9 mouse cellular contexts compared by ENCODE assay signal in genomic region chr11:70540928-70541327, GRCm38 (mm10). TPM values are rescaled to one million over a fixed set of nuclear protein-coding genes. Genes with fewer than 3 reads are reported as not detected.
DNase-seq lines count a peak whose midpoint lies in the region; ATAC-seq and TF ChIP-seq lines count a peak whose summit lies in the region.
"Had no signal": no experiment of that assay in that cellular context is flagged by ENCODE, and none has a peak within 500 bp of the region (broad histone marks: within the 10 kb centered on the region; RNA-seq: fewer than 3 reads in every experiment).

No protein-coding gene starts in this region.

- TF ChIP-seq EP300 in stomach, postnatal 0 days (optimal IDR thresholded peaks at IDR 0.05), result no peak

- TF ChIP-seq CTCF in forebrain, postnatal 0 days (IDR thresholded peaks at IDR 0.05; ENCODE audit: low read depth), result no peak
- no peak for TF ChIP-seq CTCF in stomach, postnatal 0 days (IDR thresholded peaks at IDR 0.05; ENCODE audit: low read depth)

- H3K9me3 ChIP-seq in megakaryocyte, embryonic 14.5 days, result no peaks in the 10 kb centered on the region; the same call in 1 of the 2 replicates
- no peaks in the 10 kb centered on the region for H3K9me3 ChIP-seq in forebrain, postnatal 0 days (ENCODE audit: low read length)
- no peaks in the 10 kb centered on the region for H3K9me3 ChIP-seq in liver, embryonic 13.5 days (replicated peaks)
- H3K9me3 ChIP-seq in stomach, postnatal 0 days (ENCODE audit: control insufficient read depth, low read length), result no peaks in the 10 kb centered on the region

- no peak for DNase-seq in forebrain, postnatal 0 days
- no peak for DNase-seq in liver, embryonic 13.5 days
- DNase-seq in stomach, postnatal 0 days (ENCODE audit: low spot score), result no peak
- DNase-seq in embryo, embryonic 10 days (ENCODE audit: low spot score), result no peak
- DNase-seq in gastrocnemius, postnatal 25 days, result no peak

- H3K4me3 ChIP-seq in megakaryocyte, embryonic 14.5 days (replicated peaks), result peak overlapping the region; percentile 90
- H3K4me3 ChIP-seq in forebrain, postnatal 0 days (ENCODE audit: low read depth, low read length), result peak overlapping the region; percentile 62
- H3K4me3 ChIP-seq in liver, embryonic 13.5 days (replicated peaks), result peak overlapping the region; percentile 62
- peak overlapping the region; percentile 71 for H3K4me3 ChIP-seq in stomach, postnatal 0 days (ENCODE audit: low read depth, low read length)

- H3K27me3 ChIP-seq in megakaryocyte, embryonic 14.5 days (replicated peaks), result peaks cover 42% of the 10 kb centered on the region
- H3K27me3 ChIP-seq in forebrain, postnatal 0 days (ENCODE audit: insufficient read depth, low read length), result peaks cover 4% of the 10 kb centered on the region
- peaks cover 56% of the 10 kb centered on the region for H3K27me3 ChIP-seq in liver, embryonic 13.5 days
- H3K27me3 ChIP-seq in stomach, postnatal 0 days (ENCODE audit: control insufficient read depth, insufficient read depth, low read length), result no peaks in the 10 kb centered on the region

- H3K4me2 ChIP-seq in forebrain, postnatal 0 days (ENCODE audit: low read depth), result peak overlapping the region; percentile 77
- peak overlapping the region; percentile 74 for H3K4me2 ChIP-seq in liver, embryonic 13.5 days
- peak overlapping the region; percentile 75 for H3K4me2 ChIP-seq in stomach, postnatal 0 days (replicated peaks; ENCODE audit: low read depth)

- no peak overlapping the region for H3K9ac ChIP-seq in forebrain, postnatal 0 days
- 0 out of 2 replicates have a peak overlapping the region, but pooled peaks have one; percentile 56 for H3K9ac ChIP-seq in liver, embryonic 13.5 days
- H3K9ac ChIP-seq in stomach, postnatal 0 days (ENCODE audit: low read length), result peak overlapping the region; percentile 45

- H3K36me3 ChIP-seq in megakaryocyte, embryonic 14.5 days (replicated peaks; ENCODE audit: low read length), result no peaks in the 10 kb centered on the region
- no peaks in the 10 kb centered on the region; the same call in 1 of the 2 replicates for H3K36me3 ChIP-seq in forebrain, postnatal 0 days (ENCODE audit: insufficient read depth)
- H3K36me3 ChIP-seq in liver, embryonic 13.5 days, result no peaks in the 10 kb centered on the region
- H3K36me3 ChIP-seq in stomach, postnatal 0 days (ENCODE audit: control insufficient read depth, insufficient read depth, low read length), result no peaks in the 10 kb centered on the region

- no peak for ATAC-seq in megakaryocyte, adult 5-6 weeks (ENCODE audit: poor library complexity, severe bottlenecking)
- no peak for ATAC-seq in forebrain, postnatal 0 days
- no peak for ATAC-seq in liver, embryonic 13.5 days (ENCODE audit: low read depth)
- no peak for ATAC-seq in stomach, postnatal 0 days (ENCODE audit: low FRiP score, low TSS enrichment)

- H3K4me1 ChIP-seq in megakaryocyte, embryonic 14.5 days, result peaks cover 52% of the 10 kb centered on the region
- H3K4me1 ChIP-seq in forebrain, postnatal 0 days (ENCODE audit: insufficient read depth), result 0 out of 2 replicates have a peak, but pooled peaks cover 5% of the 10 kb centered on the region
- peaks cover 15% of the 10 kb centered on the region for H3K4me1 ChIP-seq in liver, embryonic 13.5 days (replicated peaks)
- H3K4me1 ChIP-seq in stomach, postnatal 0 days (replicated peaks; ENCODE audit: control insufficient read depth, insufficient read depth), result 0 out of 2 replicates have a peak, but pooled peaks cover 3% of the 10 kb centered on the region

- WGBS in forebrain, postnatal 0 days, result 87% methylated on average over 7 of the region's 7 CpGs
- 68% methylated on average over 7 of the region's 7 CpGs for WGBS in liver, embryonic 13.5 days (ENCODE audit: insufficient replicate concordance)
- WGBS in stomach, postnatal 0 days, result 86% methylated on average over 7 of the region's 7 CpGs

- H3K27ac ChIP-seq in forebrain, postnatal 0 days (ENCODE audit: low read depth, low read length), result no peak overlapping the region
- H3K27ac ChIP-seq in liver, embryonic 13.5 days, result no peak overlapping the region
- H3K27ac ChIP-seq in stomach, postnatal 0 days (replicated peaks), result peak overlapping the region; percentile 91

RNA-seq across cellular contexts. Expression of gene Pld2, which starts 1.1 kb away (rescaled TPM):
- 1.1 TPM in 1 of 2 replicates, not detected in the other for polyA plus RNA-seq in megakaryocyte, embryonic 14.5 days (2012; ENCODE audit: insufficient read depth, low replicate concordance)
- total RNA-seq in megakaryocyte, adult 5-6 weeks (2015), result 6.3 and 6.5 TPM in 2 replicates
- 7.3 and 11.1 TPM in 2 replicates for total RNA-seq in megakaryocyte, adult 5-6 weeks (2017)
- 33.7 and 40.5 TPM in 2 replicates for total RNA-seq in forebrain, postnatal 0 days (2014; rRNA removed)
- polyA plus RNA-seq in forebrain, postnatal 0 days (2015; fragmentation: Nextera tagmentation; extraction: Ambion mirVana), result 8.4 and 11.6 TPM in 2 replicates
- polyA plus RNA-seq in liver, embryonic 13.5 days (2015; fragmentation: Nextera tagmentation; extraction: Ambion mirVana), result 1.3 and 1.5 TPM in 2 replicates
- 16.2 and 17.7 TPM in 2 replicates for polyA plus RNA-seq in stomach, postnatal 0 days (2015; fragmentation: Nextera tagmentation; extraction: Ambion mirVana)
- total RNA-seq in gastrocnemius, postnatal 25 days (2021), result 10 to 100 TPM; 17.4 to 17.7 TPM

RNA-seq across cellular contexts. Expression of gene Gm40193, which starts 8.2 kb away (rescaled TPM):
- polyA plus RNA-seq in megakaryocyte, embryonic 14.5 days (2012; ENCODE audit: insufficient read depth, low replicate concordance), result not detected in 2 replicates
- total RNA-seq in megakaryocyte, adult 5-6 weeks (2015), result not detected in 2 replicates
- total RNA-seq in megakaryocyte, adult 5-6 weeks (2017), result not detected in 2 replicates
- total RNA-seq in forebrain, postnatal 0 days (2014; rRNA removed), result not detected in 2 replicates
- not detected in 2 replicates for polyA plus RNA-seq in forebrain, postnatal 0 days (2015; fragmentation: Nextera tagmentation; extraction: Ambion mirVana)
- polyA plus RNA-seq in liver, embryonic 13.5 days (2015; fragmentation: Nextera tagmentation; extraction: Ambion mirVana), result not detected in 2 replicates
- not detected in 2 replicates for polyA plus RNA-seq in stomach, postnatal 0 days (2015; fragmentation: Nextera tagmentation; extraction: Ambion mirVana)
- total RNA-seq in gastrocnemius, postnatal 25 days (2021), result not detected
- total RNA-seq: common myeloid progenitor, adult 5-6 weeks; layer of hippocampus, postnatal 14 days had no signal

RNA-seq across cellular contexts. Expression of gene Psmb6, which starts 15.8 kb away (rescaled TPM):
- polyA plus RNA-seq in megakaryocyte, embryonic 14.5 days (2012; ENCODE audit: insufficient read depth, low replicate concordance), result 79.0 and 226 TPM in 2 replicates
- 112 and 144 TPM in 2 replicates for total RNA-seq in megakaryocyte, adult 5-6 weeks (2015)
- 182 and 211 TPM in 2 replicates for total RNA-seq in megakaryocyte, adult 5-6 weeks (2017)
- total RNA-seq in forebrain, postnatal 0 days (2014; rRNA removed), result 428 and 451 TPM in 2 replicates
- 820 and 1,026 TPM in 2 replicates for polyA plus RNA-seq in forebrain, postnatal 0 days (2015; fragmentation: Nextera tagmentation; extraction: Ambion mirVana)
- 372 and 419 TPM in 2 replicates for polyA plus RNA-seq in liver, embryonic 13.5 days (2015; fragmentation: Nextera tagmentation; extraction: Ambion mirVana)
- polyA plus RNA-seq in stomach, postnatal 0 days (2015; fragmentation: Nextera tagmentation; extraction: Ambion mirVana), result 516 and 537 TPM in 2 replicates
- total RNA-seq in gastrocnemius, postnatal 25 days (2021), result 100 to 1,000 TPM; 242 to 248 TPM

RNA-seq across cellular contexts. Expression of gene Mink1, which starts 21.8 kb away (rescaled TPM):
- polyA plus RNA-seq in megakaryocyte, embryonic 14.5 days (2012; ENCODE audit: insufficient read depth, low replicate concordance), result 122 and 129 TPM in 2 replicates
- 20.6 and 21.3 TPM in 2 replicates for total RNA-seq in megakaryocyte, adult 5-6 weeks (2015)
- 12.7 and 17.5 TPM in 2 replicates for total RNA-seq in megakaryocyte, adult 5-6 weeks (2017)
- total RNA-seq in forebrain, postnatal 0 days (2014; rRNA removed), result 63.5 and 81.2 TPM in 2 replicates
- polyA plus RNA-seq in forebrain, postnatal 0 days (2015; fragmentation: Nextera tagmentation; extraction: Ambion mirVana), result 9.5 and 15.0 TPM in 2 replicates
- polyA plus RNA-seq in liver, embryonic 13.5 days (2015; fragmentation: Nextera tagmentation; extraction: Ambion mirVana), result 3.5 and 5.2 TPM in 2 replicates
- 8.5 and 10.2 TPM in 2 replicates for polyA plus RNA-seq in stomach, postnatal 0 days (2015; fragmentation: Nextera tagmentation; extraction: Ambion mirVana)
- total RNA-seq in gastrocnemius, postnatal 25 days (2021), result 10 to 100 TPM; 26.3 to 27.2 TPM

RNA-seq across cellular contexts. Expression of gene Gltpd2, which starts 21.9 kb away (rescaled TPM):
- polyA plus RNA-seq in megakaryocyte, embryonic 14.5 days (2012; ENCODE audit: insufficient read depth, low replicate concordance), result not detected in 2 replicates
- not detected in 2 replicates for total RNA-seq in megakaryocyte, adult 5-6 weeks (2015)
- total RNA-seq in megakaryocyte, adult 5-6 weeks (2017), result not detected in 2 replicates
- not detected in 2 replicates for total RNA-seq in forebrain, postnatal 0 days (2014; rRNA removed)
- polyA plus RNA-seq in forebrain, postnatal 0 days (2015; fragmentation: Nextera tagmentation; extraction: Ambion mirVana), result 0.18 and 0.25 TPM in 2 replicates
- polyA plus RNA-seq in liver, embryonic 13.5 days (2015; fragmentation: Nextera tagmentation; extraction: Ambion mirVana), result 19.6 and 20.0 TPM in 2 replicates
- 0.32 and 0.40 TPM in 2 replicates for polyA plus RNA-seq in stomach, postnatal 0 days (2015; fragmentation: Nextera tagmentation; extraction: Ambion mirVana)
- total RNA-seq in gastrocnemius, postnatal 25 days (2021), result not detected
- total RNA-seq: common myeloid progenitor, adult 5-6 weeks; layer of hippocampus, postnatal 14 days had no signal
